ENCODE assay signal across 33 mouse cellular contexts in the genomic region with DNA sequence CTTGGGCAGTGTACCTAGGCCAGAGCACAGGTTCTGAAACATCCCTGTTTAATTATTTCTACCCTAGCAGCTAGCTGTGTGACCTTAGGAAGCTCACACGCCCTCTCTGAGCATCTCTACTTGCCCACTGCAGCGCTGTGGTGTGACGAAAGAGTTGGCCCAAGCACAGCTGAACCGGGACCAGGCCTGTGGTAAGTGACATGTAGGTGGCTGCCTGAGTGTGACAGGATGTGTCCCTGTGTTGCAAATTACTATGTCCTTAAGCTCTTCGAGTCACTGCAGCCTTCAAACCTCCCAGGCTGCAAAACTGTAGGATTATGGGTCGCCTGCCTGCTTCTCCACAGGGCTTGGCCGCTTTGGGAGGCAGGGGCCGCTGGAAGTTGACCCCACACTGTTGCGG. TPM values are rescaled to one million over a fixed set of nuclear protein-coding genes. Genes with fewer than 3 reads are reported as not detected.
"Had no signal": no experiment of that assay in that cellular context is flagged by ENCODE, and none has a peak within 500 bp of the region (broad histone marks: within the 10 kb centered on the region; RNA-seq: fewer than 3 reads in every experiment).

No protein-coding gene starts in this region.

- H3K4me2 ChIP-seq: limb, embryonic 12.5 days; limb, embryonic 15.5 days; liver, embryonic 11.5 days; lung, embryonic 14.5 days; midbrain, embryonic 11.5 days; midbrain, embryonic 15.5 days; neural tube, embryonic 13.5 days had no signal

- H3K4me1 ChIP-seq: limb, embryonic 12.5 days; limb, embryonic 15.5 days; midbrain, embryonic 15.5 days; neural tube, embryonic 13.5 days had no signal

- H3K27ac ChIP-seq: kidney, postnatal 0 days; left cerebral cortex, adult 2 months; limb, embryonic 12.5 days; limb, embryonic 15.5 days; liver, embryonic 14.5 days; macrophage; midbrain, embryonic 15.5 days; neural tube, embryonic 13.5 days had no signal

- DNase-seq: kidney, adult 2 months; kidney, postnatal 25 days; layer of hippocampus, postnatal 36 days; left cerebral cortex, postnatal 4 days; liver, postnatal 0 days; lung, embryonic 14.5 days; retina, postnatal 1 day; right cerebral cortex, postnatal 25 days; spleen, adult 18-20 months; thymus, adult 2 months; thymus, postnatal 14 days; thymus, postnatal 4 days had no signal

- H3K4me3 ChIP-seq: left cerebral cortex, adult 2 months; limb, embryonic 12.5 days; limb, embryonic 15.5 days; midbrain, embryonic 15.5 days; myocyte; neural tube, embryonic 13.5 days had no signal

- H3K27me3 ChIP-seq: limb, embryonic 12.5 days; limb, embryonic 15.5 days; midbrain, embryonic 15.5 days; neural tube, embryonic 13.5 days had no signal

- H3K9ac ChIP-seq: limb, embryonic 12.5 days; limb, embryonic 15.5 days; liver, embryonic 14.5 days; liver, postnatal 0 days; lung, embryonic 14.5 days; midbrain, embryonic 15.5 days; neural tube, embryonic 13.5 days had no signal

- H3K36me3 ChIP-seq: limb, embryonic 12.5 days; limb, embryonic 15.5 days; midbrain, embryonic 15.5 days; neural tube, embryonic 13.5 days had no signal

- H3K9me3 ChIP-seq: limb, embryonic 12.5 days; limb, embryonic 15.5 days; midbrain, embryonic 15.5 days; neural tube, embryonic 13.5 days had no signal

- ATAC-seq: intestine, postnatal 0 days; liver, postnatal 0 days; lung, postnatal 0 days; midbrain, embryonic 15.5 days had no signal

RNA-seq across cellular contexts. Expression of gene Prss30, which starts 9.1 kb away (rescaled TPM):
- total RNA-seq: layer of hippocampus, postnatal 36 days; neutrophil, adult 5-6 weeks had no signal
- polyA plus RNA-seq: limb, embryonic 12.5 days; limb, embryonic 15.5 days; liver, embryonic 11.5 days; midbrain, embryonic 11.5 days; midbrain, embryonic 15.5 days; neural tube, embryonic 13.5 days had no signal

RNA-seq across cellular contexts. Expression of gene Sbpl, which starts 16.2 kb away (rescaled TPM):
- total RNA-seq: layer of hippocampus, adult 8-10 months; layer of hippocampus, postnatal 10 days; layer of hippocampus, postnatal 36 days; left cerebral cortex, adult 2 months; left cerebral cortex, postnatal 10 days; left cerebral cortex, postnatal 4 days; megakaryocyte-erythroid progenitor cell, adult 5-6 weeks; monocyte, adult 5-6 weeks; neutrophil, adult 5-6 weeks had no signal
- polyA plus RNA-seq: intestine, postnatal 0 days; kidney, adult 2 months; kidney, embryonic 14.5 days; kidney, postnatal 0 days; limb, embryonic 12.5 days; limb, embryonic 15.5 days; liver, embryonic 11.5 days; liver, embryonic 14.5 days; liver, postnatal 0 days; lung, embryonic 14.5 days; lung, postnatal 0 days; macrophage; midbrain, embryonic 11.5 days; midbrain, embryonic 15.5 days; myocyte; neural tube, embryonic 13.5 days; stomach, embryonic 16.5 days had no signal

RNA-seq across cellular contexts. Expression of gene Prss22, which starts 26.6 kb away (rescaled TPM):
- total RNA-seq: layer of hippocampus, postnatal 10 days; layer of hippocampus, postnatal 36 days; left cerebral cortex, postnatal 4 days; megakaryocyte-erythroid progenitor cell, adult 5-6 weeks; monocyte, adult 5-6 weeks had no signal
- polyA plus RNA-seq: liver, embryonic 14.5 days; liver, postnatal 0 days; macrophage; midbrain, embryonic 11.5 days; midbrain, embryonic 15.5 days; neural tube, embryonic 13.5 days had no signal

RNA-seq across cellular contexts. Expression of gene Sbp, which starts 29.8 kb away (rescaled TPM):
- total RNA-seq: layer of hippocampus, adult 8-10 months; layer of hippocampus, postnatal 10 days; layer of hippocampus, postnatal 36 days; left cerebral cortex, adult 2 months; left cerebral cortex, postnatal 10 days; left cerebral cortex, postnatal 4 days; megakaryocyte-erythroid progenitor cell, adult 5-6 weeks; monocyte, adult 5-6 weeks; neutrophil, adult 5-6 weeks had no signal
- polyA plus RNA-seq: intestine, postnatal 0 days; kidney, adult 2 months; kidney, embryonic 14.5 days; kidney, postnatal 0 days; limb, embryonic 12.5 days; limb, embryonic 15.5 days; liver, embryonic 11.5 days; liver, embryonic 14.5 days; liver, postnatal 0 days; lung, embryonic 14.5 days; lung, postnatal 0 days; macrophage; midbrain, embryonic 11.5 days; midbrain, embryonic 15.5 days; myocyte; neural tube, embryonic 13.5 days; stomach, embryonic 16.5 days had no signal

RNA-seq across cellular contexts. Expression of gene Dcpp3, which starts 54.1 kb away (rescaled TPM):
- total RNA-seq: layer of hippocampus, adult 8-10 months; layer of hippocampus, postnatal 10 days; layer of hippocampus, postnatal 36 days; left cerebral cortex, adult 2 months; left cerebral cortex, postnatal 10 days; left cerebral cortex, postnatal 4 days; megakaryocyte-erythroid progenitor cell, adult 5-6 weeks; monocyte, adult 5-6 weeks; neutrophil, adult 5-6 weeks had no signal
- polyA plus RNA-seq: kidney, adult 2 months; kidney, embryonic 14.5 days; kidney, postnatal 0 days; limb, embryonic 12.5 days; liver, embryonic 11.5 days; liver, embryonic 14.5 days; liver, postnatal 0 days; macrophage; midbrain, embryonic 11.5 days; midbrain, embryonic 15.5 days; myocyte; neural tube, embryonic 13.5 days; stomach, embryonic 16.5 days had no signal
